Mouse (Mus musculus): Measurements from ENCODE around the gene Xylb. TPM values are rescaled to one million over a fixed set of nuclear protein-coding genes. Genes with fewer than 3 reads are reported as not detected.

The Xylb gene
- total and polyA plus RNA-seq, 2 experiments from 2014 or later, result 0.04 to 0.46 TPM

DNA sequence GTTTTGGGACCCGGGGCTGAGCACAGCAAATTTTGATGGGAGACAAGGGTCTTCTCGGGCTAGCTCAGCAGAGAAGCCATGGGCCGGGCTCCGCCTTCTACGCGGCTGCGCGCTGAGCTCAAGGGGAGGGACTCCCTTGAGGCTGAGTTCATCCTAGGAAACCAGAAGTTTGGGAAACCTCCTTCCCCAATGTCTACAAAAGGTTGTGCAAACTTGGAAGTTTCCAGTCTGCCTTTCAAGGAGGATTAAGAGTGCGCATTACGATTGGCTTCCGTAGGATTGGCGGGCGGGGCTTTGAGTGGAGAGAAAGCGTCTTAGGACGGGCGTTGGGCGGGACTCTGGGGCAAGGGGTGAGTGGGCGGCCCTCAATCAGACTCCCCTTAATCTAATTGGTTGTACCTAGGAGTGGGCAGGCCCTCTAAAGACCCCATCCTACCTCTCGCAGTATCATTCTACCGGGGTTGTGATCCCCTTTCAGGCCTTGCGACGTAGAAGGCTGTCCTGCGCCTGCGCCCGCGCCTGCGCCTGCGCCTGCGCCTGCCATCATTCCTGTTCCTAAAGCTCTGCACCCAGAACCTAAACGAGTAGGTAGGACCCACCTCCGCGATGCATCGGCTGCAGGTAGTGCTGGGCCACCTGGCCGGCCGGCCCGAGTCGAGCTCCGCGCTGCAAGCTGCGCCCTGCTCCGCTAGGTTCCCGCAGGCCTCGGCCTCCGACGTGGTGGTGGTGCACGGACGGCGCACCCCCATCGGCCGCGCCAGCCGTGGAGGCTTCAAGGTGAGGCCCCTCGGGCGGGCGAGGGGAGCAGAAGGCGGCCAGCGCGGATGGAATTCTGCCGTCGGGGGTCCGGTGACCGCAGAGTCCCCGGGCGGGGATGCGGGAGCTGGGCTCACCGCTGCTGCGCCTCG is 16.0 kb upstream of the Xylb start, which contains the start of gene Myd88:
Myd88 (minus strand) TSS at position 503 of the 908 bp plus-strand sequence.
- H3K4me2 ChIP-seq (ENCODE audit: low read depth, low read length), result peak within 1 kb of the TSS; percentile 84
- no peaks in the 10 kb centered on the region for H3K9me3 ChIP-seq (replicated peaks; ENCODE audit: control insufficient read depth, low read length)
- DNase-seq (ENCODE audit: low spot score), result peak; percentile 98
- TF ChIP-seq EP300 (IDR thresholded peaks at IDR 0.05; ENCODE audit: low read depth) (no peak), CTCF (IDR thresholded peaks at IDR 0.05; ENCODE audit: low read depth) (no peak)
- peak within 1 kb of the TSS; percentile 89 for H3K4me3 ChIP-seq (ENCODE audit: low read depth, low read length)
- peak within 1 kb of the TSS; percentile 62 for H3K9ac ChIP-seq (replicated peaks; ENCODE audit: low read depth, low read length)
- ATAC-seq (ENCODE audit: insufficient read depth, low read depth), result peak; percentile 96
- under 1% methylated on average over 68 of the region's 68 CpGs for WGBS
- peaks cover 47% of the 10 kb centered on the region for H3K36me3 ChIP-seq (replicated peaks; ENCODE audit: control insufficient read depth, insufficient read depth, low read length)
- H3K4me1 ChIP-seq (ENCODE audit: control insufficient read depth, insufficient read depth), result peaks cover 14% of the 10 kb centered on the region
- peak within 1 kb of the TSS; percentile 88 for H3K27ac ChIP-seq (ENCODE audit: low read depth)
- no peaks in the 10 kb centered on the region for H3K27me3 ChIP-seq (ENCODE audit: control insufficient read depth, insufficient read depth, low read length)

- TF ChIP-seq CTCF (IDR thresholded peaks at IDR 0.05; ENCODE audit: low read depth) (no peak), EP300 (IDR thresholded peaks at IDR 0.05; ENCODE audit: low read depth) (no peak)
- Histone ChIP-seq H3K36me3 (replicated peaks; ENCODE audit: control insufficient read depth, insufficient read depth, low read length) (peaks cover 46% of the 10 kb centered on the region), H3K27ac (ENCODE audit: low read depth) (no peak overlapping the region), H3K9me3 (replicated peaks; ENCODE audit: control insufficient read depth, low read length) (no peaks in the 10 kb centered on the region), H3K4me3 (ENCODE audit: low read depth, low read length) (no peak overlapping the region), H3K9ac (replicated peaks; ENCODE audit: low read depth, low read length) (no peak overlapping the region), H3K27me3 (ENCODE audit: control insufficient read depth, insufficient read depth, low read length) (no peaks in the 10 kb centered on the region), H3K4me1 (ENCODE audit: control insufficient read depth, insufficient read depth) (peaks cover 14% of the 10 kb centered on the region), H3K4me2 (ENCODE audit: low read depth, low read length) (no peak overlapping the region)
- no peak for ATAC-seq (ENCODE audit: insufficient read depth, low read depth)
- no peak for DNase-seq (ENCODE audit: low spot score)
- 84% methylated on average over 7 of the region's 7 CpGs for WGBS
These were observed 14.5 kb upstream of the Xylb start for GRCm38 (mm10) chr9:119342728-119343127.

DNA sequence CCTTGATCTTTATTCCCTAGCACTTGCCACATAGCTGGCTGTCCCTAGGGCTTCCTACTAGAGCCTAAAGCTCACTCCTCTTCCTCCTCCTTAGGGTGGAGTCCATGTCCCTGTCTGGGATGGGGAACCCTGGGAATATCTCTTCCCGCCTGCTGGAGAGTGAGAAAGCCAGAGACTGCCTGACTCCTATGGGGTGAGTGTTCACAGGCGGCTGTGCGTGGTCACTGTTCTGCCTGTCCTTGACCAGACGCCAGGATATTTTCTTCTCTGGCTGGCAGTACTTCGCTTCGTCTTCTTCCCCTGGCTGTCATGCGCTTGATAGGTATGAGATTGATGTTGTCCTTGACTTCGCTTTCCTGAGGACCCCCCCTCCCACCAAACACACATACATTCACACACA is 10.8 kb upstream of the Xylb start:
- Histone ChIP-seq H3K27ac (ENCODE audit: low read depth) (no peak overlapping the region), H3K36me3 (replicated peaks; ENCODE audit: control insufficient read depth, insufficient read depth, low read length) (peaks cover 69% of the 10 kb centered on the region), H3K27me3 (ENCODE audit: control insufficient read depth, insufficient read depth, low read length) (no peaks in the 10 kb centered on the region), H3K9me3 (replicated peaks; ENCODE audit: control insufficient read depth, low read length) (no peaks in the 10 kb centered on the region), H3K4me2 (ENCODE audit: low read depth, low read length) (no peak overlapping the region), H3K4me3 (ENCODE audit: low read depth, low read length) (no peak overlapping the region), H3K9ac (replicated peaks; ENCODE audit: low read depth, low read length) (no peak overlapping the region), H3K4me1 (ENCODE audit: control insufficient read depth, insufficient read depth) (peaks cover 5% of the 10 kb centered on the region)
- TF ChIP-seq CTCF (IDR thresholded peaks at IDR 0.05; ENCODE audit: low read depth) (no peak), EP300 (IDR thresholded peaks at IDR 0.05; ENCODE audit: low read depth) (no peak)
- DNase-seq (ENCODE audit: low spot score), result no peak
- no peak for ATAC-seq (ENCODE audit: insufficient read depth, low read depth)
- WGBS, result 73% methylated on average over 8 of the region's 8 CpGs

- Histone ChIP-seq H3K27me3 (ENCODE audit: control insufficient read depth, insufficient read depth, low read length) (no peaks in the 10 kb centered on the region), H3K9ac (replicated peaks; ENCODE audit: low read depth, low read length) (no peak overlapping the region), H3K4me1 (ENCODE audit: control insufficient read depth, insufficient read depth) (no peaks in the 10 kb centered on the region), H3K9me3 (replicated peaks; ENCODE audit: control insufficient read depth, low read length) (no peaks in the 10 kb centered on the region), H3K36me3 (replicated peaks; ENCODE audit: control insufficient read depth, insufficient read depth, low read length) (peaks cover 46% of the 10 kb centered on the region), H3K4me3 (ENCODE audit: low read depth, low read length) (no peak overlapping the region), H3K27ac (ENCODE audit: low read depth) (no peak overlapping the region), H3K4me2 (ENCODE audit: low read depth, low read length) (no peak overlapping the region)
- DNase-seq (ENCODE audit: low spot score) (no peak), ATAC-seq (ENCODE audit: insufficient read depth, low read depth) (no peak)
- TF ChIP-seq CTCF (IDR thresholded peaks at IDR 0.05; ENCODE audit: low read depth), result no peak
- no peak for TF ChIP-seq EP300 (IDR thresholded peaks at IDR 0.05; ENCODE audit: low read depth)
- WGBS, result 81% methylated on average over 3 of the region's 3 CpGs
These were observed 6.7 kb upstream of the Xylb start for GRCm38 (mm10) chr9:119350531-119350930.

DNA sequence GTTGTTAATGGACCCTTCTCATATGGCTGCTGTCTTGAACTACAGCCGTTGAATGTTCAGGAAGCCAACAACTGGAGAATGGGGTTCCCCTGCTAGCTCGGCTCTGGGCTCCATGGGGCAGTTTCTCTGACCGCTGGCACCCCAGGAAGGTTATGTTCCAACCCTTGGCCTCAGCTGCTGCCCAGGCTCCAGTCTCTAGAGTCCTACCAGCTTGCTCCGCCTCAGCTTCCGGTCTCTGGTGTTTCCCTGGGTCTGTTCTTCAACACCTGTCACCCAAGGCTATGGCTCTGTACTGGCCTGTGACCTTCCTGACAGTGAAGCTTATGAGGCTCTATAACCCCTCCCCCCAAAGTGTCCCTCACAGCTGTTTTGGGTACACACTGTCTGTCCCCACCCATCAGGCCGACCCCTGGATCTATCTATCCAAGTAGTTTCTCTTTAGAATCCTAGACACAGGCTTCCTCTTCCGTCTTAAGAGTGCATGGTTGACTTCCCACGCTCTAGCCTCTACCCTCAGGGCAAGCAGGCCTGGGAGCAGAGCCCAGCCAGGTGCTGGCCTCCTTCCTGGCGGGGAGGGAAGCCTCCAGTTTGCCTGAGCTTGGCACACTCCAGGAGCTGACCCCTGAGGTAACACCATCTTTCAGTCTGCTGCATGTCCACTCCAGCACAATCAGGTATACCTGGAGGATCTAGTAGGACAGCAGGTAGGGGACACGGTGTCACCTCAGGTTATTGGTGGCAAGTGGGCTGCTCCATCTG is 6.1 kb upstream of the Xylb start:
- Histone ChIP-seq H3K27ac (ENCODE audit: low read depth) (no peak overlapping the region), H3K36me3 (replicated peaks; ENCODE audit: control insufficient read depth, insufficient read depth, low read length) (peaks cover 40% of the 10 kb centered on the region), H3K4me3 (ENCODE audit: low read depth, low read length) (no peak overlapping the region), H3K9ac (replicated peaks; ENCODE audit: low read depth, low read length) (no peak overlapping the region), H3K9me3 (replicated peaks; ENCODE audit: control insufficient read depth, low read length) (no peaks in the 10 kb centered on the region), H3K4me2 (ENCODE audit: low read depth, low read length) (no peak overlapping the region), H3K4me1 (ENCODE audit: control insufficient read depth, insufficient read depth) (no peaks in the 10 kb centered on the region), H3K27me3 (ENCODE audit: control insufficient read depth, insufficient read depth, low read length) (no peaks in the 10 kb centered on the region)
- no peak for TF ChIP-seq EP300 (IDR thresholded peaks at IDR 0.05; ENCODE audit: low read depth)
- TF ChIP-seq CTCF (IDR thresholded peaks at IDR 0.05; ENCODE audit: low read depth), result no peak
- WGBS, result 86% methylated on average over 10 of the region's 10 CpGs
- DNase-seq (ENCODE audit: low spot score) (no peak), ATAC-seq (ENCODE audit: insufficient read depth, low read depth) (no peak)

Data from heart, postnatal 0 days (tissue).